21 mouse cellular contexts compared by ENCODE assay signal in genomic region chr11:119956590-119956989, GRCm38 (mm10). TPM values are rescaled to one million over a fixed set of nuclear protein-coding genes. Genes with fewer than 3 reads are reported as not detected.
A peak's percentile ranks its signal among the peaks of the same experiment; 100 is the strongest.
DNase-seq lines count a peak whose midpoint lies in the region; ATAC-seq and TF ChIP-seq lines count a peak whose summit lies in the region.
"Had no signal": no experiment of that assay in that cellular context is flagged by ENCODE, and none has a peak within 500 bp of the region (broad histone marks: within the 10 kb centered on the region; RNA-seq: fewer than 3 reads in every experiment).

No protein-coding gene starts in this region.

- no peak for TF ChIP-seq CTCF in kidney, postnatal 0 days (IDR thresholded peaks at IDR 0.05; ENCODE audit: low read depth)

- H3K4me2 ChIP-seq in kidney, postnatal 0 days (ENCODE audit: low read length) = no peak overlapping the region
- H3K4me2 ChIP-seq in kidney, embryonic 15.5 days = no peak overlapping the region
- H3K4me2 ChIP-seq in embryonic facial prominence, embryonic 14.5 days (ENCODE audit: low read depth, low read length) = no peak overlapping the region
- H3K4me2 ChIP-seq in hindbrain, embryonic 13.5 days = no peak overlapping the region
- H3K4me2 ChIP-seq: forebrain, embryonic 15.5 days; heart, embryonic 15.5 days; hindbrain, embryonic 15.5 days had no signal

- H3K9me3 ChIP-seq in kidney, postnatal 0 days (replicated peaks; ENCODE audit: low read length) = no peaks in the 10 kb centered on the region
- H3K9me3 ChIP-seq in kidney, embryonic 15.5 days (replicated peaks) = no peaks in the 10 kb centered on the region
- no peaks in the 10 kb centered on the region for H3K9me3 ChIP-seq in embryonic facial prominence, embryonic 14.5 days (ENCODE audit: control insufficient read depth, low read length)
- no peaks in the 10 kb centered on the region for H3K9me3 ChIP-seq in hindbrain, embryonic 13.5 days
- H3K9me3 ChIP-seq: forebrain, embryonic 15.5 days; heart, embryonic 15.5 days; hindbrain, embryonic 15.5 days had no signal

- H3K27ac ChIP-seq in kidney, postnatal 0 days = no peak overlapping the region
- no peak overlapping the region for H3K27ac ChIP-seq in kidney, embryonic 15.5 days
- H3K27ac ChIP-seq in embryonic facial prominence, embryonic 14.5 days (replicated peaks; ENCODE audit: low read depth, low read length) = no peak overlapping the region
- H3K27ac ChIP-seq in hindbrain, embryonic 13.5 days = no peak overlapping the region
- H3K27ac ChIP-seq: forebrain, embryonic 15.5 days; hindbrain, embryonic 15.5 days had no signal

- H3K4me3 ChIP-seq in kidney, postnatal 0 days (replicated peaks; ENCODE audit: low read depth, low read length) = no peak overlapping the region
- H3K4me3 ChIP-seq in kidney, embryonic 15.5 days (replicated peaks) = no peak overlapping the region
- no peak overlapping the region for H3K4me3 ChIP-seq in embryonic facial prominence, embryonic 14.5 days (ENCODE audit: low read depth, low read length)
- no peak overlapping the region for H3K4me3 ChIP-seq in hindbrain, embryonic 13.5 days
- H3K4me3 ChIP-seq: forebrain, embryonic 15.5 days; gastrocnemius, adult 2 months; heart, embryonic 15.5 days; hindbrain, embryonic 15.5 days had no signal

- H3K4me1 ChIP-seq in kidney, postnatal 0 days (replicated peaks; ENCODE audit: insufficient read depth, low read length) = peaks cover 27% of the 10 kb centered on the region; the same call in 1 of the 2 replicates
- H3K4me1 ChIP-seq in kidney, embryonic 15.5 days = peaks cover 55% of the 10 kb centered on the region
- peaks cover 9% of the 10 kb centered on the region for H3K4me1 ChIP-seq in embryonic facial prominence, embryonic 14.5 days (ENCODE audit: control insufficient read depth, insufficient read depth, low read length)
- H3K4me1 ChIP-seq in hindbrain, embryonic 13.5 days (replicated peaks) = peaks cover 10% of the 10 kb centered on the region

- 0 out of 2 replicates have a peak, but pooled peaks cover 6% of the 10 kb centered on the region for H3K36me3 ChIP-seq in kidney, postnatal 0 days (ENCODE audit: insufficient read depth, low read length)
- peaks cover 19% of the 10 kb centered on the region for H3K36me3 ChIP-seq in kidney, embryonic 15.5 days
- 0 out of 2 replicates have a peak, but pooled peaks cover 6% of the 10 kb centered on the region for H3K36me3 ChIP-seq in embryonic facial prominence, embryonic 14.5 days (ENCODE audit: control insufficient read depth, insufficient read depth, low read length)
- H3K36me3 ChIP-seq in hindbrain, embryonic 13.5 days = no peaks in the 10 kb centered on the region
- H3K36me3 ChIP-seq: forebrain, embryonic 15.5 days; heart, embryonic 15.5 days; hindbrain, embryonic 15.5 days had no signal

- 57% methylated on average over 13 of the region's 13 CpGs for WGBS in kidney, postnatal 0 days
- WGBS in kidney, embryonic 15.5 days = 66% methylated on average over 13 of the region's 13 CpGs
- WGBS in embryonic facial prominence, embryonic 14.5 days = 76% methylated on average over 12 of the region's 13 CpGs
- WGBS in hindbrain, embryonic 13.5 days = 87% methylated on average over 13 of the region's 13 CpGs

- DNase-seq in kidney, postnatal 0 days (ENCODE audit: low spot score) = no peak
- DNase-seq in lung, postnatal 10 days = peak; percentile 25
- no peak for DNase-seq in lung, postnatal 36 days
- DNase-seq in embryonic facial prominence, embryonic 14.5 days (ENCODE audit: low spot score) = no peak
- no peak for DNase-seq in heart, adult 18-20 months
- DNase-seq: adrenal gland, adult 2 months; adrenal gland, postnatal 25 days; cerebellum, adult 11 months; cerebellum, adult 8-10 months; cerebellum, postnatal 14 days; gastrocnemius, adult 2 months; gastrocnemius, postnatal 25 days; heart, postnatal 14 days had no signal

- no peak overlapping the region for H3K9ac ChIP-seq in kidney, postnatal 0 days (ENCODE audit: low read depth, low read length)
- H3K9ac ChIP-seq in kidney, embryonic 15.5 days = no peak overlapping the region
- no peak overlapping the region for H3K9ac ChIP-seq in embryonic facial prominence, embryonic 14.5 days (ENCODE audit: low read depth, low read length)
- no peak overlapping the region for H3K9ac ChIP-seq in hindbrain, embryonic 13.5 days
- H3K9ac ChIP-seq: forebrain, embryonic 15.5 days; heart, embryonic 15.5 days; hindbrain, embryonic 15.5 days had no signal

- no peaks in the 10 kb centered on the region for H3K27me3 ChIP-seq in kidney, postnatal 0 days (ENCODE audit: insufficient read depth, low read length)
- no peaks in the 10 kb centered on the region for H3K27me3 ChIP-seq in kidney, embryonic 15.5 days
- no peaks in the 10 kb centered on the region for H3K27me3 ChIP-seq in embryonic facial prominence, embryonic 14.5 days (replicated peaks; ENCODE audit: control insufficient read depth, insufficient read depth, low read length)
- H3K27me3 ChIP-seq in hindbrain, embryonic 13.5 days = no peaks in the 10 kb centered on the region
- H3K27me3 ChIP-seq: CH12.LX; forebrain, embryonic 15.5 days; heart, embryonic 15.5 days; hindbrain, embryonic 15.5 days had no signal

- ATAC-seq in kidney, postnatal 0 days (replicated peaks; ENCODE audit: low FRiP score, low read depth) = 0 out of 2 replicates have a peak, but pooled peaks have one; percentile 19
- no peak for ATAC-seq in kidney, embryonic 15.5 days (replicated peaks; ENCODE audit: low FRiP score)
- peak; percentile 42; the same call in 1 of the 2 replicates for ATAC-seq in embryonic facial prominence, embryonic 14.5 days (ENCODE audit: low read depth)
- no peak for ATAC-seq in hindbrain, embryonic 13.5 days (ENCODE audit: low FRiP score)
- ATAC-seq: forebrain, embryonic 15.5 days; inflammation-experienced regulatory T-cells, adult 6 months; intestine, postnatal 0 days had no signal

RNA-seq across cellular contexts. Expression of gene Baiap2, which starts 14.0 kb away (rescaled TPM):
- polyA plus RNA-seq in kidney, postnatal 0 days (2015; fragmentation: Nextera tagmentation; extraction: Ambion mirVana) = 21.4 and 23.8 TPM in 2 replicates
- polyA plus RNA-seq in kidney, embryonic 15.5 days (2015; fragmentation: Nextera tagmentation; extraction: Ambion mirVana) = 20.8 and 22.3 TPM in 2 replicates
- polyA plus RNA-seq in embryonic facial prominence, embryonic 14.5 days (2014; fragmentation: Nextera tagmentation; extraction: Ambion mirVana) = 22.1 and 26.5 TPM in 2 replicates
- polyA plus RNA-seq in hindbrain, embryonic 13.5 days (2015; fragmentation: Nextera tagmentation; extraction: Ambion mirVana) = 10.0 and 12.3 TPM in 2 replicates
- total RNA-seq in heart, adult 18-20 months (2021) = 10 to 100 TPM in 1 of 2 experiments, 1 to 10 TPM in 1; 6.5 to 10.7 TPM

RNA-seq across cellular contexts. Expression of gene Chmp6, which starts 43.3 kb away (rescaled TPM):
- polyA plus RNA-seq in kidney, postnatal 0 days (2015; fragmentation: Nextera tagmentation; extraction: Ambion mirVana) = 120 and 125 TPM in 2 replicates
- 94.1 and 101 TPM in 2 replicates for polyA plus RNA-seq in kidney, embryonic 15.5 days (2015; fragmentation: Nextera tagmentation; extraction: Ambion mirVana)
- polyA plus RNA-seq in embryonic facial prominence, embryonic 14.5 days (2014; fragmentation: Nextera tagmentation; extraction: Ambion mirVana) = 77.9 and 89.3 TPM in 2 replicates
- polyA plus RNA-seq in hindbrain, embryonic 13.5 days (2015; fragmentation: Nextera tagmentation; extraction: Ambion mirVana) = 100 and 103 TPM in 2 replicates
- 10 to 100 TPM; 27.8 to 30.2 TPM for total RNA-seq in heart, adult 18-20 months (2021)

Comparison
In these comparisons a context has a peak if more than half of its experiments do, and no peak if none do; other contexts are left out.
1. ATAC-seq: peak in kidney, postnatal 0 days (single experiment) and embryonic facial prominence, embryonic 14.5 days (single experiment); none in kidney, embryonic 15.5 days (single experiment) and hindbrain, embryonic 13.5 days (single experiment).